Mouse (Mus musculus): Measurements from ENCODE around the gene Poldip3.
"Not testable (repeated sequence)": the region's sequence is repeated elsewhere in the genome, so short reads cannot be mapped to it uniquely, and the experiment has no call there.

The Poldip3 gene

DNA sequence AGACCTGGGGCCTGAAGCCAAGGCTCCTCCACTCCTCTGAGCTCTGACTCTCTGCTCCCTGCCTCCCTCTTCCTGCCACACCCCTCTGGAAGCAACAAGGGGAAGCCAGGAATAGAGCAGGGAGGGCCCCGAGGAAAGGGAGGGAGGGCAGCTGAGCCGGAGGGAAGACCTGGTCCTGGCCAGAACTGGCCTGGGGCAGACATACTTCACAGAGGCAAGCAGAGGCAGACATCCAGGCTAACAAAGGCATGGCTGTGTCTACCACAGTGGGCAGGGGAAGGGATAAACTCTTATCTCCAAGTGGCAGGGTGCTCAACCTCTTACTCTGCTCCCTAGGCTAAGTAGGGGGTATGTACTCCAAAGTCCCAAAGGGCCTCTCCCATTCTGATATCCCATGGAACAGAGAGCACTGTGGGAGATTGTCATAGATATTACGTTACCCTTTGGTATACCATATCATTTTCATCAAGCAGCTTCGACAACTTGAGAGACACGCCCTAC lies 15.8 kb upstream of the Poldip3 start:
- DNase-seq = no peak

DNA sequence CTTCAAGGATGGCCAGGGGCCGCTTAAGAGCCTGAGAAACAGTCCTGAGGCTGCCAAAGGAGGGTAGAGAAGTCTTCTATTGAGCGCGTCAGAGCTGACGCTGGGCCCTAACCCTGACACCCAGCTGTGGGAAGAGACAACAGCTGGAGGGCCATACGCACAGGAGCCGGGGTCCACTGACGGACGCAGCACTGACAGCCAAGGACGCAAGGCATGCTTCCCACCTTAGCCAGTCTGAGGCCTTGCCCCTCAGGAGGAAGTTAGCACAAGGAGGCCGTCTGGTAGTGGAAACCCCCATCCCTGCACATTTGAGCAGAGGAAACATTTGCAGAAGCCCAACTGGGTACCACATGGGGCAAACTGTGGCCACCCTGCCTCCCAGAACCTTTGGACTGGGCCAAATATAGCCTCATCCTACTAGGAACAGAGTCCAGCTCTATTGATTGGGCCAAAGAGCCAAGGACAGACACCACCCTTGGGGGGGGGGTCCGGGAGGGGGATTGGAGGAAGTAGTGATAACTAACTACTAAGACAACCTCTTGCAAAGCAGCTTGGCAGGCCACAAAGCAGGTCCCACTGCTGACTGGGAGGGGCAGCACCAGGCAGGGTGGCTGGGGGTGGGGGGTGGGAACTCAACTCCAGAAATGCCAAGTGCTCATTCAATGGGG lies 13.8 kb upstream of the Poldip3 start:
- DNase-seq = no peak

DNA sequence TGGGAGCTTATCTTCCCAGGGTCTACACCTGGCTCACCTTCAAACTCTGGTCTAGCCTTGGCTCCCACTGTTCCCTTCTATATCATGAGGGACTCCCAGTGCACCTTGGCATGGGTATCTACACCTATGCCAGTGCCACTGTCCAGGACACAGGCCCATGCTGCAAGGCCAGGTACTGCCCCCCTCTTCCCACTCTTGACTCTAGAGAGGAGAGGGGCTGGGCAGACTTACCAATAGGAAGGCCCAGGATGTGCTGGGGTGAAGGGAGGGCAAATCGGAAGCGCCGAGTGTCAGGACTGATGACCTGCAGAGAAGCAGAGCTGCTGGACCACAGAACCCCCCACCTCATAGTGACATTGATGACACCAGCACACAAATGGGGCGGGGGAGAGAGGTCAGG lies 12.8 kb upstream of the Poldip3 start:
- DNase-seq = peak; percentile 14

DNA sequence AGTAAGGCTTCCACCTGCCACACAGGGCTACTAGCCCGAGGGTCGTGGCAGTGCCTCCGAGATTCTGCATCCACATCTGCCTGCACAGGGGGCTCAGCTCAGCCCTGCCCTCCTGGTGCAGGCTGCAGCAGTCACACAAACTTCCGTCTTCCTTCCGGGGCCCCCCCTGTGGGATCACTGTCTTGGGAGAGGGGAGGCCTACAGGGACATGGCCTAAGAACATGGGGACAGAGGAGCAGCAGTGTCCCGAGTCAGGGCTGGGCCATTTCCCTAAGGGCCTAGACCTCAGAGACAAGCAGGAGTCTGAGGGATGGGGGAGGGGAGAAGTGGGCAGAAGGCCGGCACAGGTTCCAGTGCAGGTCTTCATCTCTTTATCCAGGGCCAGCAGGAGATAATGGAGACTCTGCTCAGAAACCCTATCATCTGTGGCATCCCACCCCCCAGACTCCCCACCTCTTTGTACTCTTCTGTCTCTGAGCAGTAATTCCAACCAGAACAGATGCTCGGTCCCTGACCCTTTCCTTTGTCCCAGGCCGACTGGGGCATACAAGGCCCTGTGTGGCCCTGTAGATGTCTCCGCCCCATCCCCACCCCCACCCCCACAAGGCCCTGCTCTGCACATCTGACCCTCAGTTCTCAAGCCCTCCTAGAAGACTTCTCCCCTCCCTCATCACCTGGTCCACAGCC lies 12.0 kb upstream of the Poldip3 start:
- peak; percentile 10 for DNase-seq

DNA sequence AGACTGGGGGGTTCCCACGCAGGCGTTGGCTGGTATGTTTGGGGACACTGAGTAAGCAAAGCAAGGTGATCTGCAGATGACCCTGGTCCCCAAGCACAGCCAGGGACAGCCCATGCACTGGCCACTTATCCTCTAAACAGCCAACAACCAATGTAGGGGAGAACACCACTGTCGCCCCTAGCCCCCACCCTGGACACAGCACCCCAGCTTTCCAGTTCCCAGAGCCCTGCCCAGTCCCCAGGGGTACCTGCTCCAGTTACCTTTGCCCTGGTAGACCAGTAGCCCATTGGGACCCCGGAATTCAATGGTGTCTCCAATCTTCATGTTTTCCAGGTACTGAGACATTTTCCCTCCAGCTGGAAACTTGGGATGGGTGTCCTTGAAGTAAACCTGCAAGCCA lies 11.4 kb upstream of the Poldip3 start:
- DNase-seq = no peak

DNA sequence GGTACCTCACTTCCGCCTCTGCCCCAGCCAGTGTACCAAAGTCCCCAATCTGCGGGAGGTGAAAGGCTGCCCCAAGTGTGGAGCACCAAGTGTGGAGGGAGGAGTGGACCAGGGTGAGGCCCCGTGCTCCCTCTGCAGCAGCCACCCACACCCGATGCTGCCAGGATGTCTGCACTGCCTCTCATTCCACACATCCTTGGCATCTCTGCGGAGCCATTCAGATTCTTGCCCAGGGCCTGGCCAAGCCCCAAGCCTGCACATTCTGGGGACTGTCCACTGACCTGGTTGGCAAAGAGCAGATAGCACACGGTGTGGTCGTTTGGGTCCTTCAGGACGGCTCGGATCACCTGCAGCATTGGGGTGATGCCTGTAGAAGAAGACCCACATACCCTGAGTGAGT lies 10.6 kb upstream of the Poldip3 start:
- DNase-seq = no peak

DNA sequence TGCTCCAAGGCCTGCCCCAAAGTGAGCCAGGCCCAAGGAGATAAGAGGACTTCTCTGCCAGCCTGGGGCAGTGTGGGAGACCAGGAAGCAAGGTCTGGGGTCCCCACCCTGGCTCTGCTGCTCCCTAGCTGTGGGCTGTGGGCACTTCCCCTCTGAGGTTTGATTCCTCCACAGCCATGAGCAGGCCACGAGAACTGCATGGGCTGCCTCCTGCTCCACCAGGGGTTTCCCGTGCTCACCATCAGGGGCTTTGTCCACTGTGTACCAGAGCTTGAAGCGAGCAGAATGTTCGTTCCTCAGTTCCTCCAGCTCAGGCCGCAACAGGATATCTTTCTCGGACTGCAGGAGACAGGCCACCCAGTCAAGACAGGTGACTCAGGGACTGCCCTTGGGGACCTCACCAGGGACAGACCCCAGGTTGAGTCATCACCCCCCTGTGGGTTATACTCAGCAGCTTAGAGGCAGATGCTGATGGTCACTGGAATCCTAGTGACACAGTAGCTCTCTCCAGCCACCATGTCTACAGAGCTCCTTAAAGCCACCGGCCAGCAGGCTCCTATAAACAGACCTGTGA lies 9.5 kb upstream of the Poldip3 start:
- DNase-seq = no peak

DNA sequence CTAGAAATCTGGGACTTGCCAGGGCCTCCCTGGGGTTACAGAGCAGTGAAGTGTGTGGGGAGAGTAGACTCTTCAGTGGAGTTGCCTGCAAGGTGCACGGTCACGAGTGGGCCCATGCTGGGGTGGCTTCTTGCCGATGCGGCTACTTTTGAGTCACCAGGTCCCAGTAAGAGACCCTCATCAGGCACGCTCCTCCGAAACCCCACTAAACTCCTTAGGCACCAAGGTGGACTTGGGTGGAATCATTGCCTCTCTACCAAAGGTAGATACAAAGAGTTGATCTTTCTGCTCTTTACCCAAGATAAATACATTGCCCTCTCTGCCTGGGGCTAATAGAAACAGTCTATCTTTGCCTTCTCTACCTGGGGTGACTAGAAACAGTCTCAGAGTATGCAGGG lies 8.5 kb upstream of the Poldip3 start:
- DNase-seq = no peak

DNA sequence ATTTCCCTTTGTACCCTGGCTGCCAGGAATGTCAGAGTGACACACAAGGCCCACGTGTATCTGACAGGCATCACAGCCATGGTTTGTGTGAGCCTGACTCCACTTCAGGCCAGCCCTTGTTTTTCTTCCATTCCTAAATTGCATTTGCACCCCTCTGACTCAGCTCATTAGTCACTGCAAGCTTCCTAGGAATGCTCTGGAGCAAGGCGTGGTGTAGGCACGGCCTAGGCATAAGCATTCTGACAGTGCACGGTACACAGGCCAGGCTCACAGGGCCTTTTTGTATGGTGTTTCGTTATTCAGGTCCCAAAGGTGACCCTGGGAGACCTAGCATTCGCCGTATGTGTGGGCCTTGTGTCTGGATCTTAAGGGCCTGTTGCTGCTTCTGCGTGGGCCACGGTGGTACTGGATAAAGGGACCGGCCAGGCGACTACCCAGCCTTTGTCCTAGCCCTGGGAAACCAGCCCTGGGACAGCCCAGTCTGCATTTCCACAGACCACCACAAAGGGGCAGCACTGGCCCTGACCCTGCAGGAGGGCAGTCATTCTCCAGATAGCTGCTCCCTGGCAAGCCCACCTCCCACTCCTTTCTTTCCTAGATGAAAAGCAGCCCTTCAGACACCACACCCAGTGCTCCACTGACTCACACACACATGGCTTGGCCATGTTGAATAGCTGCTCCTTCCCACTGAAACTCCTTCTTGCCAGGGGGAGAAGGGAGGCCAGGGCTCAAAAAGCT lies 7.9 kb upstream of the Poldip3 start:
- no peak for DNase-seq

DNA sequence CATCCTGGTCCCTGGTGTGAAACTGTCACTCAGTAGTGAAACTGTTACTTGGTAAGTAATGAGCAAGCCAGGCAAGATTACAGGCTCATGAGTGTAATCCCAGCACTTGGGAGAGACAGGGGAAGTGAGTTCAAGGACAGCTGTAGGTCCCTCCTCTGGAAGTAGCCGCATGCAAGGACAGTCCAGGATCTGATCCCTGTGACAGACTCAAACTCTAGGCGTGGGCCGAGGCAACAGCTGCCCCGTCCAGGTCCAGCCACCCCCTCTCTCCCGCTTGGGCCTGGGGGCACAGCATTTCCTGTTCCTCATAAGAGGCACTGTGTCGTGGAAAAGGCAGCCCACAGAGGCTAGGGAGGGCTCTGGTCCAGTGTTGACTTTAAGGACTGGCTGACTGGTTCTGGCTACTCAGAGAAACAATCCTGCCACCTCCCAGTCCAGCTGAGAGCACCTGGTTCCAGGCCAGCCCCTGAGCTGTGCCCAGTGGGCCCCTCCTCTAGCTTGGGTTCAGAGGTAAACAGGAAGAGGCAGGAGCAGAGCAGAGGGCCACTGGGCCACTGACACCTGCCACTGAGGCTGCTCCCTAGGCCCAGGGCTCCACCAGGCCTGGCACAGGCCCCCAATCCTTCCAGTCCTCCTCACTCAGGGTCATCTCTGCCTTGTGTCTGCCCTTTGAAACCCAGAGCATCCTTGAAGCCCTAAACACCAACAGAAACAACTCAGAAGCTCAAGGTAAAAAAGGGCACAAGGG lies 6.7 kb upstream of the Poldip3 start:
- no peak for DNase-seq

DNA sequence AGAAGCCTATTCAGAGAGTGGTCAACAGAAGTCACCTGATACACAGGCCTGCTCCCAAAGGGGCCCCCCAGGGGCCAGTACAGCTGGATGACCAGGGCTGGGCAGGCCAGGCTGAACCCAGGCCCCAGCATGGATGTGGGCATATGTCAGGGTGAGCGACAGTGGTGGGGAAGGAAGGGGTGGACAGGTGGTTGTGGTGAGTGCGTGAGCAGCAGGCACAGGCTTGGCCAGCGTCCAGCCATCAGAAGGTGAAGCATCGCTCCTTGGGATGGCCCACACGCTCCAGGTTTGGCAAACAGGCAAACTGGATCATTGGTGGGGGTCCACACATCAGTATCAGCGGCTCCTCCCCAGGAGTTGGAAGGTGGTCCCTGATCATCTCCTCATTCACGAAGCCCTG lies 5.1 kb upstream of the Poldip3 start:
- no peak for DNase-seq

DNA sequence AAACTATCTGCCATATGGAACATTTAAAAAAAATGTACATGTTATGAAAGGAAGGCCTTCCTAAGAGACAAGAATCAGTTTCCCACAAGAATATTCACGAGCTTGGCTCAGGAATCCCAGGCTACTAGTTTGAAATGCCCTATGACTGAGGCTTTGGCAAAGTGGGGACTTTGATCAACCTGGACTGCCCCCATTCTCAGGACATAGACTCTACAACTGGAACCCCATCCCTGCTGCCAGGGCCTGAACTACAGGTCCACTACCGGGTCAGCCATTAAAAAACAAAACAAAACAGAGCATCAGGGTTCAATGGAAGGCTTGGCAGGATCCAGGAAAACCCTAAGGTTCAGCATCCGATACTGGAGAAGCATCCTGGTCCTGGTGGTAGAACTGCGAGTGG lies 1.5 kb upstream of the Poldip3 start:
- DNase-seq = no peak

DNA sequence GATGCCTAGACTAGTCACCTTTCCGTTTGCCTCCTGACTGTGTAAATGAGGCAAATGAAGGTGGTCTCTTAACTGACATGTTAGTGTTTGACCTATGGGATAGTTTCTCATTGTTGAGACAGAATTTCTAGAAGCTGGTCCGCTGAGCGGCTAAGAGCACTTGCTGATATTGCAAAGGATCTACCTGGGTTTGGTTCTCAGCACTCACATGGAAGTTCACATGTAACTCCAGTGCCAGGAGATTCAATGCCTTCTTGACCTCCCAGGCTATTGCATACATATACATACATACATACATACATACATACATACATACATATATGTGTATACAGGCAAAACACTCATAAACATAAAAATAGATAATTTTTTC lies 874 bp upstream of the Poldip3 start:
- no peak for DNase-seq

DNA sequence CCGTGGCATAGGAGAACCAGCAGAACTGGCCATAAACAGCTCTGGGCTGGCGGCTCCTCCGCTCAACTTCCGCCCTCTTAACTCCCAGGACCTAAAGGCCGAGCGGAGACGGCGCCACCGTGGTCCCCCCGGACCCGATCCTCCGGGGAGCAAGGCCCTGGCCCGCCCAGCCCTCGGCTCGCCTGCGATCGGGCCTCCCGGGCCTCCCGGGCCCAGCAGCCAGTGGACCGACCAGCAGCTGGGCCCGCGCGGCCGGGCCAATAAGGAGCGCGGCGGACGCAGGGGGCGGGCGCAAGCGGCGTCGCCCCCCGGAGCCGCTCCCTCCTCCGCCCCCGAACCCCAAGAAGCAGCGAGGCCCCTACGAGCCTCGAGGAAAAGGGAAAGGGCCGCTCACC lies 386 bp downstream of the Poldip3 start:
- DNase-seq = no peak

DNA sequence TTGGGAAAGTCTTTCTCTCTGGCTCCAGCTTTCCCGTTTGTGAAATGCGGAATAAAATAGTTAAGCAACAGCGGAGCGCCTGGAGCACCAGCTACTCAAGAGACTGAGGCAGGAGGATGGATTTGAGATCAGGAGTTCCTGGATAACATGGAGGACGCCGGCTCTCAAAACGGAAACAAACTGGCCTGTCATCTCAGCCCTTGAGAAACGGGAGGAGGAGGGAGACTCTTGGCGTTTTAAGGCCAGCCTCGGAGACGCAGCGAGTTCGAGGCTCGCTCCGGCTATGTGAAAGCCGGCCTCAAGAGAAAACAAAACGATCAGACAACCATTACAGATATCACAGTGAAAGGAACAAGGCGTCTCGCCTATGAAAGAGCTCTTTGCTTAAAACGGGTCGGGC lies 789 bp downstream of the Poldip3 start:
- DNase-seq = no peak

DNA sequence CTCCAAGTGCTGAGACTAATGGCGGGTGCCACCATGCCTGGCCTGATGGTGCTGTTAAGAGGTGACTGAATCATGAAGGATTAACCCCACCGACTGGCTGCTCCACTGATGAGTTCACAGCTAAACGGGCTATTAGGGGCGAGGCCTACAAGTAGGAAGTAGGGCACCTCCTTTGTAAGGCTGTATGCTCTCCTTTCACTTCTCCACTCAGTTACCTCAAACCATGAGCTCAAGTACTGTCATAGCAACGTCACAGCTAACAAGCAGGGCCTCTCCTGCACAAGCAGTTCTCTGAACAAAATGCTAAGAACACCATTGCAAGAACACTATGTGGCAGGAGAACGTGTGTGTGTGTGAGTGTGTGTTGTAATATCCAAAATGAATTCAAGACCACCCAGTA lies 3.6 kb downstream of the Poldip3 start:
- DNase-seq = no peak

DNA sequence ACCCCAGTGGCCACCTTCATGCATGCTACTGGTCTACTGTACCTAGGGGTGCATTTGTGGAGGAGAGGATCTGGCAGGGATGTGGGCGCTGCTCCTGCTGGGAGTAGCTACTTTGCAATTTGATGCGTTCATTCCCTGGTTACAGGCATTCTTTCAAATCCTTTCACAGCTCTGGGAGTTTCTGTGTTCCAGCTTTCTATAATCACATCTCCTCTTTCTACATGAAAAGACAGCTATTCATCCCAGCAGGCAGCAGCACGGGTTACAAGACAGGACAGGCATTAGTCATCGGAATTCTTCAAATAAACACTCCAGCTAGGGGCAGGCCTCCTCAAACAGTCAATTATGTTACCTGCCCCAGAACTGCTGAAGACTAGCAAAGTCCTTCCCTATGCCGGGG lies 6.3 kb downstream of the Poldip3 start:
- no peak for DNase-seq

DNA sequence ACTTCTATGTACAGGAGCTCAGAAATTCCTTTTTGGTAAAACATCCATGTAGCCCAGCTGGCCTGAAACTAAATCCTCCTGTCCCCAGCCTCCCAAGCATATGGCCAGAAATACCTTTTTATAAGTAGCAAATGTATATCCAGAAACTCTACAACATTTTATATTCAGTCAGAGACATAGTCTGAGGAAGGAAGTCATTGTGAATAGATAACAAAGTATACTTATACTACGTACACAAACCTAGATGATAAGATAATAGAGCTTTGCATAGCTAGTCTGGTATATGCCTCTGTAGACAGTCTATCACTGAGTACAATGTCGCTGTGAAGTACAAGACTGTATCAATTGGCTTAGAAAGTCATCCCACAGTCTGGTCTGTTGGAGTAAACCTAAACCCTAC lies 13.5 kb downstream of the Poldip3 start:
- DNase-seq = no peak

DNA sequence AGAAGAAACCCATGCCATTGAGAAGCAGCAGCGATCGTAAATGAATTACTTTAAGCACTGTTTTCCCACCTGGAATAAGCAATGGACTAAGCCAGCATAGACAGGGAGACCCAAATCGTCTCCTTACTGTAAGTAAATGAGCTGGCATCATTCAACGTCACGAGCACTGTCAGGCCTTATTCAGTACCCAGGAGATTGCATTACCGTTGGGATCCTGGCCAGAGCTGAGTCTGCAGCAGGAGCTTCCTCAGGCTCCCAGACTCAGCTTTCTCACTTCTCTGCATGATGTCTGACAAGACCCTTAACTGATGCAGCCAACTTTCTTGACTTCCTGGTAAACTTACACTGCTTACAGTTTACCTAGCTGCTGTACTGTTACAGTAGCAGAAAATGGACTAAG lies 14.5 kb downstream of the Poldip3 start:
- DNase-seq = no peak

DNA sequence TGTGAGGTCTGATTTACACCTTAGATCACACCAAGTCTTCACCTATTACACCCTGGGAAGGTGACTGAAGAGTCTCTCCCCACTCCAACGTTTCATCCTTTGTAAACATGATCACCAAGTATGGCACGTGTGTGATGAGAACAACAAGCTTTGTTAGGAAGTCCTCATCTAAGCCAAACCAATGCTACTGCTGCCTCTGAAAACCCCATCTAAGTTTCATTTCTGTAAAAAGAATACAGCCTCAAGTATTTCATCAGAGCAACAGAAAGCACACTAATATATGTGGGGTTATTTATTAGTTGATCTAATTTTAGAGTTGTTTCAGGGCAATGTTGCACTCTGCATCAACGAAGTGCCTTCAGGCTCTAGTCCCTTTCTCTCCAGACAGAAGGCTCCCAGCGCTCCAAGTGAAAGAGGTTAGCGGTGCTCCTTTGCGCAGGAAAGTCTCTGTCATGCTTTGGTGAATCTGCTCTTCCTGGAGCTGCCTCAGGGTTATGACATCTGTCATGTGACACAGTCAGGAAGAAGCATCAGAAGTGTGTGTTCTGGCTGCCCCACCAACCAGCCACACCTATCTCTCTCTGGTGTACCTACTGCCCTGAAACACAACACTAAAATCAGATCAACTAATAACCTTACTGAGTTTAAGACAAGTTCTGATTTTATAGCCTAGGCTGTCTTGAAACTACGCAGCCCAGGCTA lies 19.5 kb downstream of the Poldip3 start:
- no peak for DNase-seq

DNA sequence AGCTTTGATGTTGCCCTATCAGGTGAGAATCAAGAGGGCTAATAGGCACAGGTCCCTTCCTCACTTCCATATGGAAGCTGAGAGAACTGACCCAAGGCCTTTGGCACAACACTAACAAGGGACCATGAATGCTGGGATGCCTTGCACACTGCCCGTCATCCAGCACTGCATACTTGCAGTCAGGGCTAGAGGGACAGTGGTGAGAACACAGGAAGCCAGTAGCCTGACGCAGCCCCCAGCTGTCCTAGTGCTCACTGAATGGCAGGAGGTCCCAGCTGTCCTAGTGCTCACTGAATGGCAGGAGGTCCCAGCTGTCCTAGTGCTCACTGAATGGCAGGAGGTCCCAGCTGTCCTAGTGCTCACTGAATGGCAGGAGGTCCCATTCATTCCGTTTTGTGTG lies 22.1 kb downstream of the Poldip3 start:
- not testable (repeated sequence) for DNase-seq

DNA sequence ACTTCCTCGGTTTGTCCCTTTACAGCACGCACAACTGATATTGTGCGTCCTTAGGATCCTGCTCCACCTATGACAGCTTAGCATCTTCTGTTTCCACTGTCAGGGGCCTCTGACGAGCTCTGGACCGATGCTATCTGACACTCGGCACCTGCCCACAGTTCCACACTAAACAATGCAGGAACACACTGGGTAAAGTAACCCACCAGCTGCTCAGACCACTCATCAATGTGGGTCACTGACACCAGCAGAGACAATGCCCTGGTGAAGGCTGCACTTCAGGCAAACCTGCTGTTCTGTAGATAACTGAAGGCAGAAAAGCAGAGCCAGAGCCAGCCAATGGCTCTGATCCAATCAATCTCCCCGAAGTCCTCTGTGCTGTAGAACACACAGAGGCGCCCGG lies 22.6 kb downstream of the Poldip3 start:
- no peak for DNase-seq

DNA sequence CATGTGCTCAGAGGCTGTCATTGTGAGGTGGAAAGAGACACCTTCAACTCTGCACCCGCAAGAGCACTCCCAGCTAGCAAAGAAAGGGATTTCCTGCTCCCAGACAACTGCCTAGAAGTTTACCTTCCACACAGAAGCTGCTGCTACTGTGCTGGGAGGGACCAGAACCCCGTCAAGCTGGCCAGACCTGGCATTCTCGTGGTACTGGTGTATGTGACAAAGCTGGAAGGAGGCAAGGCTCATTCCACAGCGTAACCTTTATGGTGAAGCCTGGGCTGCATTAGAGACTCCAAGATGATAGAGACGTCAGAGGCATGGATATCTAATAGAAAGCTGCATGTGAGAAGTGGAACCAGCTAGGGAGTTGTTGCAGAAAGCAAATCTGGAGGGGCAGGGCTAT lies 24.6 kb downstream of the Poldip3 start:
- no peak for DNase-seq

Measured in cerebellum, adult 11-12 months (tissue).